Mouse (Mus musculus): Measurements from ENCODE around the gene Lrwd1. TPM values are rescaled to one million over a fixed set of nuclear protein-coding genes. Genes with fewer than 3 reads are reported as not detected.

Lrwd1 gene
- 48.1 and 53.3 TPM in 2 replicates for polyA plus RNA-seq (2014; fragmentation: Nextera tagmentation; extraction: Ambion mirVana)

DNA sequence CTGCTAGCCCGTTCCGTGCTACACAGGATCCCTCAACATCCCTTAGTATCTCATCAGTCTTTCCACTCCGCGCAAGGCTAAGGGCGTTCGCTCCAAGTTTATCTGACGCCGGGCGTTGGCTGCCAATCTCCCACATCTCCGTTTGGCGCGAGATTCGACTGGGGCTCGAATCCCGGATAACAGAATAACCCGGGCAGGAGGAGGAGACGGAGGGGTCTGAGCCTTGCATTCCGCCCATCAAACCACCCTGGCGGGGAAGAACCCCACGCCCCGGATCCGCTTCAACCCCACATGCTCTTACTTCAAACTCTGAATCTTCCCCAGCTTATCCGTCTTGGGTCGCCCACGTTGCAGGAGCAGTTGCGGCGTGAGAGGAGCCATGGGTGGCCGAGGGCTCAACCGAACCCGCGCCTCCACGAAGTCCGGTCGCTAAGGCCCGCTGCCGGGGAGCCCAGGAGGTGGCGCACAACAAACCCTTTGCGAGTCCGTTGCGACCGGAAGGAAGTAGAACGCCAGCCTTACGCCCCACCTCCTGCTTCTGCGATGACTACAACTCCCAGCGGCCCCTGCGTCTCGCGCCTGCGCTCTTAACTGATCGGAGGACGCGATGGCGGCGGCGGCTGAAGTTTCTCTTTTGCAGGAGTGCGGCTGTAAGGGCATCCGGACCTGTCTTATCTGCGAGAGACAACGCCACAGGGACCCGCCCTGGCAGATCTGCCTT is at the start of gene Lrwd1, which contains the start of gene Alkbh4:
TSS of gene Lrwd1 (minus strand) at position 504 of the 721 bp plus-strand sequence.
TSS of gene Alkbh4 (plus strand) at position 576 of the 721 bp plus-strand sequence.
- under 1% methylated on average over 60 of the region's 60 CpGs for WGBS

DNA sequence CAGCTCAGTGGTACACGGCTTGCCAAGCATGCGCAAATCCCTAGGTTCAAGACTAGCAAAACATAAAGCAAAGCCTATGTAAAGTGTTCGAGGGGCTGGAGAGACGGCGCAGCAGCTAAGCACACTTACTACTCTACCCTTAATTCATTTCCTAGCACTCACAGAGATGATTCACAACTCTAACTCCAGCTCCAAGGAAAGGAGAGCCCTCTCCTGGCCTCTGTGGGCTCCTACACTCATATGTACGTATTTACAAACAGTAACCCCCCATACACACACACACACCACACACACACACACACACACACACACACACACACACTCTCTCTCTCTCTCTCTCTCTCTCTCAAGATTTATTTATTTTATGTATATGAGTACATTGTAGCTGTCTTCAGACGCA is 47.9 kb upstream of the Lrwd1 start:
- no peak for ATAC-seq (replicated peaks; ENCODE audit: low FRiP score)
- WGBS: 92% methylated on average over 7 of the region's 7 CpGs

More for the DNA sequence above, at the start of gene Lrwd1, which contains the start of gene Alkbh4:
- DNase-seq (ENCODE audit: low spot score) (peak; percentile 97), ATAC-seq (replicated peaks; ENCODE audit: low FRiP score) (peak; percentile 89)
- H3K9me3 ChIP-seq (ENCODE audit: control insufficient read depth, low read length): no peaks in the 10 kb centered on the region
- peak within 1 kb of the TSS; percentile 75 for H3K4me2 ChIP-seq (ENCODE audit: low read depth, low read length, severe bottlenecking)
- no peak within 1 kb of the TSS for H3K27ac ChIP-seq (ENCODE audit: low read depth, low read length)
- H3K4me1 ChIP-seq (replicated peaks; ENCODE audit: control insufficient read depth, insufficient read depth, low read length): no peaks in the 10 kb centered on the region; the same call in 1 of the 2 replicates
- peak within 1 kb of the TSS; percentile 66 for H3K4me3 ChIP-seq (ENCODE audit: low read depth, low read length)
- peak within 1 kb of the TSS; percentile 80 for H3K9ac ChIP-seq (ENCODE audit: low read length)
- no peaks in the 10 kb centered on the region; the same call in 1 of the 2 replicates for H3K36me3 ChIP-seq (ENCODE audit: control insufficient read depth, insufficient read depth, low read length)
- H3K27me3 ChIP-seq (ENCODE audit: control insufficient read depth, insufficient read depth, low read length): no peaks in the 10 kb centered on the region

DNA sequence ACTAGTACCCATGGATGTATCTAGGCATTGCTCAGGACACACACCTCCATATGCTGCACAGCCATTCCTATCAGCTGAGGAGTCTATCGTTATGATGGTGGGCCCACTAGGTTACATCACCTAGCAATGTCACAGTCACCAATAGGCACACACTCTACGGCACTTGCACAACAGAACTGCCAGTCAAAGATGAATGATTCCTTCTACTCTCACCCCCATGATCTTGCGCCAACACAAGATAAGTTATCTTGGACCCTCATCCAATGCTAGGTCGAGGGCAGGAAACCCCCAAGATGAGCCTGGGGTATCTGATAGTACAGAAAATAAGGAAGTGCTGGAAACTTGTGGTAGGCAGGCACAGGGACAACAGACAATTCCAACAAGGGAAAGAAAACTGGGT is 47.0 kb upstream of the Lrwd1 start:
- H3K27me3 ChIP-seq (ENCODE audit: control insufficient read depth, insufficient read depth, low read length): no peaks in the 10 kb centered on the region
- ATAC-seq (replicated peaks; ENCODE audit: low FRiP score): no peak
- no peaks in the 10 kb centered on the region for H3K4me1 ChIP-seq (replicated peaks; ENCODE audit: control insufficient read depth, insufficient read depth, low read length)
- H3K9me3 ChIP-seq (ENCODE audit: control insufficient read depth, low read length): no peaks in the 10 kb centered on the region
- WGBS: 95% methylated on average over 4 of the region's 4 CpGs
- H3K4me2 ChIP-seq (ENCODE audit: low read depth, low read length, severe bottlenecking): no peak overlapping the region
- DNase-seq (ENCODE audit: low spot score): no peak
- no peak overlapping the region for H3K9ac ChIP-seq (ENCODE audit: low read length)
- no peak overlapping the region for H3K4me3 ChIP-seq (ENCODE audit: low read depth, low read length)
- no peaks in the 10 kb centered on the region; the same call in 1 of the 2 replicates for H3K36me3 ChIP-seq (ENCODE audit: control insufficient read depth, insufficient read depth, low read length)
- no peak overlapping the region for H3K27ac ChIP-seq (ENCODE audit: low read depth, low read length)

More for the DNA sequence above, 47.9 kb upstream of the Lrwd1 start:
- Histone ChIP-seq H3K4me2 (ENCODE audit: low read depth, low read length, severe bottlenecking) (no peak overlapping the region), H3K36me3 (ENCODE audit: control insufficient read depth, insufficient read depth, low read length) (no peaks in the 10 kb centered on the region; the same call in 1 of the 2 replicates), H3K9me3 (ENCODE audit: control insufficient read depth, low read length) (no peaks in the 10 kb centered on the region), H3K4me1 (replicated peaks; ENCODE audit: control insufficient read depth, insufficient read depth, low read length) (no peaks in the 10 kb centered on the region), H3K4me3 (ENCODE audit: low read depth, low read length) (no peak overlapping the region), H3K27ac (ENCODE audit: low read depth, low read length) (no peak overlapping the region), H3K9ac (ENCODE audit: low read length) (no peak overlapping the region), H3K27me3 (ENCODE audit: control insufficient read depth, insufficient read depth, low read length) (no peaks in the 10 kb centered on the region)
- DNase-seq (ENCODE audit: low spot score): no peak

DNA sequence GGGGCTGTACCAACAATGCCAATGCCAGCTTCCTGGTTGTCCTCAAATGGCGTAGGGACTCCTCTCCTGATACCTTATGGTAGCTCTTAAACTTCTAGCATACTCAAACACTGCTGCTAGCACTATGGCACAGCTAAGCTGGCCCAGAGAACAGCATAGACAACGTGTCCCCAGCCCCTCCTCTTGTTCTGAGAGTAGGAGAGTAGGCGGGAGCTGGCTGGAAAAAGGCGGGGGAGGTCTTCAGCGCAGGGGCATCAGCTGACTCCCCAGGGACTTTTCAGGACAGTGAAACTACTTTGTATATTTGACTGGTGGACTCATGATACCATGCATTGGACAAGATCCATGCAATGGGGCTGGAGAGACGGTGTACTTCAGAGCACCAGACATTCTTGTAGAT is 46.2 kb upstream of the Lrwd1 start:
- H3K27me3 ChIP-seq (ENCODE audit: control insufficient read depth, insufficient read depth, low read length): no peaks in the 10 kb centered on the region
- H3K36me3 ChIP-seq (ENCODE audit: control insufficient read depth, insufficient read depth, low read length): no peaks in the 10 kb centered on the region; the same call in 1 of the 2 replicates
- no peak overlapping the region for H3K27ac ChIP-seq (ENCODE audit: low read depth, low read length)
- DNase-seq (ENCODE audit: low spot score): no peak
- no peaks in the 10 kb centered on the region for H3K4me1 ChIP-seq (replicated peaks; ENCODE audit: control insufficient read depth, insufficient read depth, low read length)
- no peaks in the 10 kb centered on the region for H3K9me3 ChIP-seq (ENCODE audit: control insufficient read depth, low read length)
- H3K9ac ChIP-seq (ENCODE audit: low read length): no peak overlapping the region
- no peak overlapping the region for H3K4me3 ChIP-seq (ENCODE audit: low read depth, low read length)
- no peak overlapping the region for H3K4me2 ChIP-seq (ENCODE audit: low read depth, low read length, severe bottlenecking)
- ATAC-seq (replicated peaks; ENCODE audit: low FRiP score): no peak
- 87% methylated on average over 6 of the region's 6 CpGs for WGBS

DNA sequence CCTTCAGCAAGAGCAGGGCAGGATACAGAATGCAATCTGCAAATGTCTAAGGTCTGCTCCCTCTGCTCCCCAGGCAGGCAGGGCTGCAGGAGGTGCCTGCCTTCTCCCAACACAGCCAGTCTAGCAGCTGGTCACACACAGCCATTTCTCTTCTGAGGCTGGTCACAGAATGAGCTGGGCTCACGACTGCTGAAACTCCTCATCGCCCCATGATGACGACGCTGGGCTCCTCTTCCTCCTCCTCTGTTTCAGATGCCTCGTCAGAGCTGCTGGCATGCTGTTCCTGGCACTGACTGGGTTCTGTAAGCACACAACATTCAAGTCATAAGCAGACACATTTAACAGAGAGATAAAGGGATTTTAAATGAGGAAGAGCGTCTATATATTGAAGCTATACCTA is 45.3 kb upstream of the Lrwd1 start:
- Histone ChIP-seq H3K36me3 (ENCODE audit: control insufficient read depth, insufficient read depth, low read length) (no peaks in the 10 kb centered on the region; the same call in 1 of the 2 replicates), H3K4me1 (replicated peaks; ENCODE audit: control insufficient read depth, insufficient read depth, low read length) (no peaks in the 10 kb centered on the region), H3K9ac (ENCODE audit: low read length) (no peak overlapping the region), H3K4me3 (ENCODE audit: low read depth, low read length) (no peak overlapping the region), H3K9me3 (ENCODE audit: control insufficient read depth, low read length) (no peaks in the 10 kb centered on the region), H3K27me3 (ENCODE audit: control insufficient read depth, insufficient read depth, low read length) (no peaks in the 10 kb centered on the region), H3K4me2 (ENCODE audit: low read depth, low read length, severe bottlenecking) (no peak overlapping the region), H3K27ac (ENCODE audit: low read depth, low read length) (no peak overlapping the region)
- no peak for DNase-seq (ENCODE audit: low spot score)
- 93% methylated on average over 6 of the region's 6 CpGs for WGBS
- no peak for ATAC-seq (replicated peaks; ENCODE audit: low FRiP score)

DNA sequence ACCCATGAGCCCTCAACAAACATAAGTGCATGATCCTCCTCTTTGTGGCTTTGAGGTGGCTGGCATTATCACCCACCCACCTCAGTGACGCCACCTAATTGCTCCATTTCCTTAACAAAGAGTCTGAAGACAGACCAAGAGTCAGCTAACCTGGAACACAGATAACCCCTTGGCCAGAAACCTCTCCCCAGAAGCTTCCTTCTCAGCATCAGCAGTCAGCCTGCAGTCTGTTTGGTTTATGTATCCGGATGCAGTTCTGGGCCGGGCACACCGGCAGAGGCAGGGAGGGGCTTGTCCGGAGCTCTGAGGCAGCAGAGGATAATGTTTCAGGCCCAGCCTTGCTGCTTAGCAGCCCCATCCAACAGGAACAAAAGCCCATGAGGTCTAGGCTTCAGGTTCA is 43.7 kb upstream of the Lrwd1 start:
- Histone ChIP-seq H3K9me3 (ENCODE audit: control insufficient read depth, low read length) (no peaks in the 10 kb centered on the region), H3K27ac (ENCODE audit: low read depth, low read length) (no peak overlapping the region), H3K4me2 (ENCODE audit: low read depth, low read length, severe bottlenecking) (no peak overlapping the region), H3K4me3 (ENCODE audit: low read depth, low read length) (no peak overlapping the region), H3K9ac (ENCODE audit: low read length) (no peak overlapping the region), H3K4me1 (replicated peaks; ENCODE audit: control insufficient read depth, insufficient read depth, low read length) (no peaks in the 10 kb centered on the region), H3K27me3 (ENCODE audit: control insufficient read depth, insufficient read depth, low read length) (no peaks in the 10 kb centered on the region), H3K36me3 (ENCODE audit: control insufficient read depth, insufficient read depth, low read length) (no peaks in the 10 kb centered on the region; the same call in 1 of the 2 replicates)
- DNase-seq (ENCODE audit: low spot score) (no peak), ATAC-seq (replicated peaks; ENCODE audit: low FRiP score) (no peak)
- WGBS: 90% methylated on average over 5 of the region's 5 CpGs

DNA sequence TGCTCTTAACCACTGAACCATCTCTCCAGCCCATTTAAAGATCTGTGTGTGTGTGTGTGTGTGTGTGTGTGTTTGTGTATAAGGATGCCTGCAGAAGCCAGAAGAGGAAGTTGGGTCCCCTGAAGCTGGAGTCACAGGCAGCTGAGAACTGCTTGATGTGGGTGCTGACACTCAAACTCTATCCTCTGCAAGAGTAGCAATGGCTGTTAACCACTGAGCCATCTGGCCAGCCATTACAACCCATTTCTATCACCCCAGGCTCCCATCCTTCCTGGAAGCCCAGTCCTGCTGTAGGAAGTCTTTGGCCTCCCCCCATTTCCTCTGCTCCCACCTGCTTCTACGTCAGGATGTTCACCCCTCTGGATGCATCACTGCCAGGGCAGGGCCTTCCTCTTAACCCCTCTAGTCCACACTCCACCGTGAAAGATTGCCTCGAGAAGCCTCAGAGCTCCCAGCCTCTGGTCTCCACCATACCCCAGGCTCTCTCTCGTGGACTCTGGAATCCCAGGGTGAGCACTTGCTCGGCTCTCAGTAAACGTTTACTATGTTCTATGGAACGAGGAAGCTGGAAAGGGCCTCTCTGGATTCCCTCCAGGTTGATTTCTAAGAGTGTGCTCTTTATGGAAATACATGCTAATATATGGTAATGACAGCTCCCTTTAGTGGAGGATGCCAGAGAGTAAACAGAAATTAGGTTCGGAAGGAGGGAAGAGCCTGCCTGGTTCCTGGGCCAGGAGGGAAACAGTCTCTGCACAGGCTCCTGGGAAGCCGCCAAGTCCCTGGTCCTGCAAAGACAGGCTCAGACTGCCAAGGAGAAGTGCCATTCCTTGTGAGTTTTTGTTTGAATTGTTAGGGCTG is 38.0 kb upstream of the Lrwd1 start:
- Histone ChIP-seq H3K27me3 (ENCODE audit: control insufficient read depth, insufficient read depth, low read length) (no peaks in the 10 kb centered on the region), H3K9me3 (ENCODE audit: control insufficient read depth, low read length) (no peaks in the 10 kb centered on the region), H3K36me3 (ENCODE audit: control insufficient read depth, insufficient read depth, low read length) (no peaks in the 10 kb centered on the region), H3K4me3 (ENCODE audit: low read depth, low read length) (no peak overlapping the region), H3K9ac (ENCODE audit: low read length) (no peak overlapping the region), H3K4me2 (ENCODE audit: low read depth, low read length, severe bottlenecking) (no peak overlapping the region), H3K27ac (ENCODE audit: low read depth, low read length) (no peak overlapping the region), H3K4me1 (replicated peaks; ENCODE audit: control insufficient read depth, insufficient read depth, low read length) (peaks cover 3% of the 10 kb centered on the region; the same call in 1 of the 2 replicates)
- DNase-seq (ENCODE audit: low spot score) (no peak), ATAC-seq (replicated peaks; ENCODE audit: low FRiP score) (no peak)
- WGBS: 64% methylated on average over 9 of the region's 9 CpGs

DNA sequence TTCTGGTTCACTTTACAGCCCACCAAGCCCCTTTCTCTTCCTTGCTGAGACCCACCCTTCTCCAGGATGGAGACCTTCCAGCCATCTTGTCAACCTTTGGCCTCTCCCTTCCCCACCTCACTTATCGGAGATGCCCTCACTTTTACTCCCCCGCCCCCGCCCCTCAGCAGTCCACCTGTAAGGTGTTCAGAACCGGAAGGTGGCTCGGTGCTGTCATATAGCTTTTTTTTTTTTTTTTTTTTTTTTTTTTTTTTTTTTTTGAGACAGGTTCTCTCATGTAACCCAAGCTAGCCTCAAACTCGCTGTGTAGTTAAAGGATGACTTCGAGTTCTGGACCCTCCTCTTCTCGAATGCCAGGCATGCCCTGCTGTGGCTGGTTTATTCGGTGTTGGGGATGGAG is 37.1 kb upstream of the Lrwd1 start:
- Histone ChIP-seq H3K9me3 (ENCODE audit: control insufficient read depth, low read length) (peaks cover 2% of the 10 kb centered on the region; the same call in 1 of the 2 replicates), H3K27ac (ENCODE audit: low read depth, low read length) (no peak overlapping the region), H3K4me1 (replicated peaks; ENCODE audit: control insufficient read depth, insufficient read depth, low read length) (peaks cover 3% of the 10 kb centered on the region; the same call in 1 of the 2 replicates), H3K36me3 (ENCODE audit: control insufficient read depth, insufficient read depth, low read length) (no peaks in the 10 kb centered on the region), H3K4me3 (ENCODE audit: low read depth, low read length) (no peak overlapping the region), H3K4me2 (ENCODE audit: low read depth, low read length, severe bottlenecking) (no peak overlapping the region), H3K27me3 (ENCODE audit: control insufficient read depth, insufficient read depth, low read length) (no peaks in the 10 kb centered on the region), H3K9ac (ENCODE audit: low read length) (no peak overlapping the region)
- 85% methylated on average over 9 of the region's 9 CpGs for WGBS
- DNase-seq (ENCODE audit: low spot score) (no peak), ATAC-seq (replicated peaks; ENCODE audit: low FRiP score) (no peak)

All from forebrain, embryonic 11.5 days (tissue).